Mouse (Mus musculus) embryonic facial prominence, embryonic 14.5 days (tissue): ENCODE measurements around the gene Slco2a1. TPM values are rescaled to one million over a fixed set of nuclear protein-coding genes. Genes with fewer than 3 reads are reported as not detected.

Experiments
- ATAC-seq: fragments of 200-750 bp; cut with Nextera tagmentation; 2 replicates; pipeline ENCODE4 v1.8.0; 2017; ENCODE audit warnings: low read depth, moderate number of reproducible peaks, moderate TSS enrichment
- DNase-seq: peaks from one replicate; pipeline ENCODE4 v3.0.0-alpha.2; 2015; ENCODE audit warnings: low spot score
- H3K27ac ChIP-seq: fragments of 300-500 bp; sonication (generic); replicated peaks from 2 replicates; pipeline ENCODE4 v1.5.1; 2014; ENCODE audit warnings: low read depth, mild to moderate bottlenecking, low read length, moderate library complexity
- H3K27me3 ChIP-seq: fragments of 300-500 bp; sonication (generic); replicated peaks from 2 replicates; pipeline ENCODE4 v1.6.1; 2014; ENCODE audit warnings: low read length; ENCODE audit not compliant: control insufficient read depth, insufficient read depth
- H3K36me3 ChIP-seq: fragments of 300-500 bp; sonication (generic); 2 replicates; pipeline ENCODE4 v1.6.1; 2014; ENCODE audit warnings: low read length, mixed read lengths; ENCODE audit not compliant: control insufficient read depth, insufficient read depth
- H3K4me1 ChIP-seq: fragments of 300-500 bp; sonication (generic); 2 replicates; pipeline ENCODE4 v1.6.1; 2014; ENCODE audit warnings: antibody characterized with exemption, low read length; ENCODE audit not compliant: control insufficient read depth, insufficient read depth
- H3K4me2 ChIP-seq: fragments of 300-500 bp; sonication (generic); 2 replicates; pipeline ENCODE4 v1.6.1; 2014; ENCODE audit warnings: low read depth, mild to moderate bottlenecking, low read length, moderate library complexity, mixed read lengths
- H3K4me3 ChIP-seq: fragments of 300-500 bp; sonication (generic); 2 replicates; pipeline ENCODE4 v1.5.1; 2014; ENCODE audit warnings: low read depth, mild to moderate bottlenecking, low read length
- H3K9ac ChIP-seq: fragments of 300-500 bp; sonication (generic); 2 replicates; pipeline ENCODE4 v1.6.1; 2014; ENCODE audit warnings: low read depth, mild to moderate bottlenecking, low read length, moderate library complexity, mixed read lengths
- H3K9me3 ChIP-seq: fragments of 300-500 bp; sonication (generic); 2 replicates; pipeline ENCODE4 v1.6.1; 2016; ENCODE audit warnings: low read length; ENCODE audit not compliant: control insufficient read depth
- WGBS: fragments of 180-500 bp; shearing (Covaris S2); extraction: QIAGEN DNeasy Blood & Tissue Kit; methylation state at CpG from one replicate; pipeline ENCODE4 v1.1.7; 2014; 5-methylcytosine and 5-hydroxymethylcytosine counted together
- polyA plus RNA-seq: library from polyadenylated mRNA; unstranded; fragments of >200 nt; fragmentation: Nextera tagmentation; extraction: Ambion mirVana; gene quantifications from 2 replicates; pipeline ENCODE4 v1.2.1, GENCODE M21; 2014

Gene Slco2a1
- polyA plus RNA-seq, 1 experiment from 2014 or later: 8.8 TPM

- ATAC-seq (no peak), DNase-seq (no peak)
- Histone ChIP-seq H3K4me1 (peaks cover 3% of the 10 kb centered on the region), H3K4me2 (no peak overlapping the region), H3K9ac (no peak overlapping the region), H3K27ac (no peak overlapping the region), H3K9me3 (no peaks in the 10 kb centered on the region), H3K36me3 (no peaks in the 10 kb centered on the region), H3K27me3 (no peaks in the 10 kb centered on the region), H3K4me3 (no peak overlapping the region)
- 80% methylated on average over 8 of the region's 8 CpGs for WGBS
Measured at GRCm38 (mm10) chr9:103036971-103037391, 48.5 kb downstream of the Slco2a1 start.

- Histone ChIP-seq H3K9me3 (no peaks in the 10 kb centered on the region), H3K27me3 (no peaks in the 10 kb centered on the region), H3K4me2 (no peak overlapping the region), H3K36me3 (no peaks in the 10 kb centered on the region), H3K4me1 (no peaks in the 10 kb centered on the region), H3K4me3 (no peak overlapping the region), H3K27ac (no peak overlapping the region), H3K9ac (no peak overlapping the region)
- DNase-seq (no peak), ATAC-seq (no peak)
- WGBS: 84% methylated on average over 2 of the region's 2 CpGs
Measured at GRCm38 (mm10) chr9:103038266-103038665, 49.8 kb downstream of the Slco2a1 start.

GRCm38 (mm10) chr9:103038705-103039104, 50.2 kb downstream of the Slco2a1 start:
- DNase-seq (no peak), ATAC-seq (no peak)
- Histone ChIP-seq H3K4me3 (no peak overlapping the region), H3K4me1 (no peaks in the 10 kb centered on the region), H3K27ac (no peak overlapping the region), H3K9me3 (no peaks in the 10 kb centered on the region), H3K9ac (no peak overlapping the region), H3K36me3 (no peaks in the 10 kb centered on the region), H3K4me2 (no peak overlapping the region), H3K27me3 (no peaks in the 10 kb centered on the region)
- 85% methylated on average over 7 of the region's 7 CpGs for WGBS

GRCm38 (mm10) chr9:103040581-103040980, 52.1 kb downstream of the Slco2a1 start:
- no peak overlapping the region for H3K4me2 ChIP-seq
- 77% methylated on average over 2 of the region's 2 CpGs for WGBS
- no peaks in the 10 kb centered on the region for H3K27me3 ChIP-seq
- ATAC-seq: no peak
- H3K9me3 ChIP-seq: no peaks in the 10 kb centered on the region
- no peaks in the 10 kb centered on the region for H3K4me1 ChIP-seq
- H3K27ac ChIP-seq: no peak overlapping the region
- no peak overlapping the region for H3K4me3 ChIP-seq
- no peak for DNase-seq
- H3K36me3 ChIP-seq: no peaks in the 10 kb centered on the region
- H3K9ac ChIP-seq: no peak overlapping the region

GRCm38 (mm10) chr9:103045406-103045805, 56.9 kb downstream of the Slco2a1 start:
- 78% methylated on average over 1 of the region's 1 CpGs for WGBS
- no peaks in the 10 kb centered on the region for H3K4me1 ChIP-seq

GRCm38 (mm10) chr9:103049049-103049511, 60.6 kb downstream of the Slco2a1 start:
- Histone ChIP-seq H3K27ac (no peak overlapping the region), H3K9ac (no peak overlapping the region), H3K27me3 (no peaks in the 10 kb centered on the region), H3K4me3 (no peak overlapping the region), H3K9me3 (no peaks in the 10 kb centered on the region), H3K4me1 (no peaks in the 10 kb centered on the region), H3K36me3 (no peaks in the 10 kb centered on the region), H3K4me2 (no peak overlapping the region)
- ATAC-seq (no peak), DNase-seq (no peak)
- WGBS: 90% methylated on average over 7 of the region's 7 CpGs

More at GRCm38 (mm10) chr9:103045406-103045805, 56.9 kb downstream of the Slco2a1 start:
- no peak overlapping the region for H3K27ac ChIP-seq
- no peak overlapping the region for H3K9ac ChIP-seq
- H3K4me3 ChIP-seq: no peak overlapping the region
- no peak overlapping the region for H3K4me2 ChIP-seq
- DNase-seq (no peak), ATAC-seq (no peak)
- H3K9me3 ChIP-seq: no peaks in the 10 kb centered on the region
- no peaks in the 10 kb centered on the region for H3K27me3 ChIP-seq
- H3K36me3 ChIP-seq: no peaks in the 10 kb centered on the region

- H3K27ac ChIP-seq: no peak overlapping the region
- no peak overlapping the region for H3K4me3 ChIP-seq
- H3K36me3 ChIP-seq: no peaks in the 10 kb centered on the region
- H3K4me1 ChIP-seq: peaks cover 10% of the 10 kb centered on the region; the same call in 1 of the 2 replicates
- H3K27me3 ChIP-seq: no peaks in the 10 kb centered on the region
- H3K4me2 ChIP-seq: no peak overlapping the region
- no peak overlapping the region for H3K9ac ChIP-seq
- WGBS: 72% methylated on average over 7 of the region's 7 CpGs
- DNase-seq (no peak), ATAC-seq (no peak)
- no peaks in the 10 kb centered on the region for H3K9me3 ChIP-seq
Measured at GRCm38 (mm10) chr9:103053829-103054228, 65.3 kb downstream of the Slco2a1 start.

- WGBS: 44% methylated on average over 8 of the region's 11 CpGs
- Histone ChIP-seq H3K27me3 (no peaks in the 10 kb centered on the region), H3K9ac (no peak overlapping the region), H3K4me3 (no peak overlapping the region), H3K9me3 (no peaks in the 10 kb centered on the region), H3K4me2 (no peak overlapping the region), H3K36me3 (no peaks in the 10 kb centered on the region), H3K4me1 (peaks cover 10% of the 10 kb centered on the region; the same call in 1 of the 2 replicates), H3K27ac (no peak overlapping the region)
- ATAC-seq: no peak
- no peak for DNase-seq
Measured at GRCm38 (mm10) chr9:103055061-103055460, 66.5 kb downstream of the Slco2a1 start.

- ATAC-seq: no peak
- WGBS: 87% methylated on average over 5 of the region's 5 CpGs
- no peak overlapping the region for H3K9ac ChIP-seq
Measured at GRCm38 (mm10) chr9:103056164-103056563, 67.7 kb downstream of the Slco2a1 start.

More at GRCm38 (mm10) chr9:103056164-103056563, 67.7 kb downstream of the Slco2a1 start:
- Histone ChIP-seq H3K27me3 (no peaks in the 10 kb centered on the region), H3K4me2 (no peak overlapping the region), H3K9me3 (no peaks in the 10 kb centered on the region), H3K4me3 (no peak overlapping the region), H3K36me3 (no peaks in the 10 kb centered on the region), H3K27ac (no peak overlapping the region), H3K4me1 (peaks cover 10% of the 10 kb centered on the region; the same call in 1 of the 2 replicates)
- no peak for DNase-seq
